Mouse (Mus musculus): Measurements from ENCODE around the gene N4bp2l1.

- no peak for TF ChIP-seq POLR2A (IDR thresholded peaks at IDR 0.05; ENCODE audit: borderline replicate concordance, control insufficient read depth, low read depth, low read length)
- TF ChIP-seq CTCF (IDR thresholded peaks at IDR 0.05; ENCODE audit: control insufficient read depth, insufficient read depth, low read length), result no peak
Observed at GRCm38 (mm10) chr5:150584337-150584729, 12.7 kb downstream of the N4bp2l1 start.

All from bone marrow, adult 2 months (tissue).